Mouse (Mus musculus) heart, postnatal 0 days (tissue): ENCODE measurements around the gene Arl5a. TPM values are rescaled to one million over a fixed set of nuclear protein-coding genes. Genes with fewer than 3 reads are reported as not detected.
A peak's percentile ranks its signal among the peaks of the same experiment; 100 is the strongest.

Experiments
- ATAC-seq: fragments of 200-750 bp; cut with Nextera tagmentation; 2 replicates; pipeline ENCODE4 v1.8.0; 2017; ENCODE audit warnings: low read depth, moderate number of reproducible peaks, moderate library complexity; ENCODE audit not compliant: insufficient read depth
- DNase-seq: peaks from one replicate; pipeline ENCODE4 v3.0.0-alpha.2; 2016; ENCODE audit warnings: low spot score
- H3K27ac ChIP-seq: fragments of 300-500 bp; sonication (generic); 2 replicates; pipeline ENCODE4 v1.5.1; 2014; ENCODE audit warnings: low read depth, mild to moderate bottlenecking
- H3K27me3 ChIP-seq: fragments of 300-500 bp; sonication (generic); 2 replicates; pipeline ENCODE4 v1.6.1; 2014; ENCODE audit warnings: low read length, mixed read lengths; ENCODE audit not compliant: control insufficient read depth, insufficient read depth
- H3K36me3 ChIP-seq: fragments of 300-500 bp; sonication (generic); replicated peaks from 2 replicates; pipeline ENCODE4 v1.6.1; 2014; ENCODE audit warnings: low read length, mixed read lengths; ENCODE audit not compliant: control insufficient read depth, insufficient read depth
- H3K4me1 ChIP-seq: fragments of 300-500 bp; sonication (generic); 2 replicates; pipeline ENCODE4 v1.6.1; 2014; ENCODE audit warnings: antibody characterized with exemption; ENCODE audit not compliant: control insufficient read depth, insufficient read depth
- H3K4me2 ChIP-seq: fragments of 300-500 bp; sonication (generic); 2 replicates; pipeline ENCODE4 v1.6.1; 2014; ENCODE audit warnings: low read depth, mild to moderate bottlenecking, low read length, moderate library complexity
- H3K4me3 ChIP-seq: fragments of 300-500 bp; sonication (generic); 2 replicates; pipeline ENCODE4 v1.5.1; 2014; ENCODE audit warnings: low read depth, low read length
- H3K9ac ChIP-seq: fragments of 300-500 bp; sonication (generic); replicated peaks from 2 replicates; pipeline ENCODE4 v1.6.1; 2014; ENCODE audit warnings: low read depth, low read length, mixed read lengths
- H3K9me3 ChIP-seq: fragments of 300-500 bp; sonication (generic); replicated peaks from 2 replicates; pipeline ENCODE4 v1.6.1; 2016; ENCODE audit warnings: low read length; ENCODE audit not compliant: control insufficient read depth
- CTCF ChIP-seq: IDR thresholded peaks from 2 replicates; pipeline ENCODE4 v1.5.1; 2016; ENCODE audit warnings: antibody characterized with exemption, control low read depth, low read depth
- EP300 ChIP-seq: IDR thresholded peaks from 2 replicates; pipeline ENCODE4 v1.6.1; 2016; ENCODE audit warnings: antibody characterized with exemption, low read depth
- WGBS: fragments of 180-500 bp; shearing (Covaris S2); extraction: QIAGEN DNeasy Blood & Tissue Kit; methylation state at CpG from one replicate; pipeline ENCODE4 v1.1.7; 2014; 5-methylcytosine and 5-hydroxymethylcytosine counted together
- polyA plus RNA-seq: library from polyadenylated mRNA; unstranded; fragments of >200 nt; fragmentation: Nextera tagmentation; extraction: Ambion mirVana; gene quantifications from 2 replicates; pipeline ENCODE4 v1.2.1, GENCODE M21; 2015
- total RNA-seq: library from RNA; depleted of rRNA; stranded (reverse); fragments of >200 nt; gene quantifications from 2 replicates; pipeline ENCODE4 v1.2.3, GENCODE M21; 2014; ENCODE audit warnings: low replicate concordance

Gene Arl5a
- total and polyA plus RNA-seq, 2 experiments from 2014 or later: 26.2 to 57.5 TPM

DNA sequence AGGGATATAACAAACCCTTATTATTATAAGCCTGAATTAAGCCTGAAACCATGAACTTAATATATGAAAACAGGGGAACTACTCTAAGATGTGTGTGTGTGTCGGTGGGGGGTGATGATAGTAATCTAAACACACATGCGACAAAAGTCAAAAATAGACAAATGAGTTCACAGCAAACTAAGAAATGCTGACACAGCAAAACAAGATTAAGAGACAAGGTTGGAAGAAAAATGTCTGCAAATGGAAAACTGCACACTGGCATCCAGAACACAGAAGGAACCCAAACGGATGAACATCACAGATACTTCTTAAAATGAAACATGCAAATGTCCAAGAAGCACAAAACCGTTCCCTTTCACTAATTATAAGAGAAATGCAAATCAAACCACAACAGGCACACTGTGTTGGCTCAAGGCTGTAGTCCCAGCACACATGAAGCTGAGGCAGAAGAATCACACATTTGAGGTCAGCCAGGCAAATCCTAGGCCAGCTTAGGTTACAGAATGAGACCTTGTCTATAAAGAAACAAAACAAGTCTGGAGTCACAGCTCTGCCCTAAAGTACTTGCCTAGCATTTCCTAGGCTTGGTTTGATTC is 15.8 kb upstream of the Arl5a start:
- H3K9ac ChIP-seq: no peak overlapping the region
- ATAC-seq (no peak), DNase-seq (no peak)
- no peaks in the 10 kb centered on the region for H3K9me3 ChIP-seq
- peaks cover 26% of the 10 kb centered on the region for H3K4me1 ChIP-seq
- H3K4me2 ChIP-seq: no peak overlapping the region
- H3K27ac ChIP-seq: no peak overlapping the region
- H3K4me3 ChIP-seq: no peak overlapping the region
- H3K27me3 ChIP-seq: no peaks in the 10 kb centered on the region
- H3K36me3 ChIP-seq: no peaks in the 10 kb centered on the region
- TF ChIP-seq EP300: no peak
- no peak for TF ChIP-seq CTCF
- WGBS: 84% methylated on average over 4 of the region's 4 CpGs

DNA sequence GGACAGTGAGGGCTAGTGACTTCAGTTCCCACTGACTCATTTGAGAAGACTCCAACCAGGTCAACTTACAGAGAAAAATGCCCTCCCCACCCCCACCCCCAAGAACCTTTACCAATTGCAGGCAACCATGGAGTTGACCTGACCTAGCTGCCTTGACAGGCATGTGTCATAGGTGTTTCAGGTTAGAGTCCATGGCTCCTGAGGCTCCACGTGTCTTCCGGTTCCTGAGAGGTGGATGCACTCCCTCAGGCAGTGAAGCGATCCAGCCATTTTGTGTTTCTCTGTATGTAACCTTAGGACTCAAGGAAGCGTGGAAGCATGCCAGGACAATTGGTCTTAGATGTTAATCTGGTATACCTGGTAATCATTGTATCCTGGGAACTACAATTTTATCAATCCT is 13.7 kb upstream of the Arl5a start:
- TF ChIP-seq CTCF (no peak), EP300 (no peak)
- Histone ChIP-seq H3K27ac (peak overlapping the region; percentile 82), H3K4me3 (no peak overlapping the region), H3K4me2 (no peak overlapping the region), H3K27me3 (no peaks in the 10 kb centered on the region), H3K9ac (no peak overlapping the region), H3K4me1 (peaks cover 26% of the 10 kb centered on the region), H3K9me3 (no peaks in the 10 kb centered on the region), H3K36me3 (no peaks in the 10 kb centered on the region)
- 85% methylated on average over 4 of the region's 4 CpGs for WGBS
- ATAC-seq (peak; percentile 15; the same call in 1 of the 2 replicates), DNase-seq (no peak)

DNA sequence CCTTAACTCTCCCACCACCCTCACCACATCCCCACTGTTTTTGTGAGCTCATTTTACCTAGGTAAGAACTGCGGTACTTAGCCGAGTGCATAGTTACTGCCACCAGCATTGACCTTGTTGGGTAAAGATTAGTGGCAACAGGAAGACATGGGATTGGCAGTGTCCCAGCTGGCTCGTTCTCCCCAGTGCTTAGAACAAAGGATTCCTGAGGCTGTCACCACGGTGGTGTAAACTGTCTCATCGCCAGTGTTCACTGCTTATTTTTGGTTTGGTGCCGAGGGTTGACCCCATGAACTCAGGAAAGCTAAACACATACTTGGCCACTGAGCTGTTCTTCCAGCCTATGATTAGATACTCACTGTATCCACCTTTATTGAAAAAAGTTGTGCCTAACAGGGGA is 13.3 kb upstream of the Arl5a start:
- H3K9ac ChIP-seq: no peak overlapping the region
- TF ChIP-seq CTCF (no peak), EP300 (peak; percentile 79)

DNA sequence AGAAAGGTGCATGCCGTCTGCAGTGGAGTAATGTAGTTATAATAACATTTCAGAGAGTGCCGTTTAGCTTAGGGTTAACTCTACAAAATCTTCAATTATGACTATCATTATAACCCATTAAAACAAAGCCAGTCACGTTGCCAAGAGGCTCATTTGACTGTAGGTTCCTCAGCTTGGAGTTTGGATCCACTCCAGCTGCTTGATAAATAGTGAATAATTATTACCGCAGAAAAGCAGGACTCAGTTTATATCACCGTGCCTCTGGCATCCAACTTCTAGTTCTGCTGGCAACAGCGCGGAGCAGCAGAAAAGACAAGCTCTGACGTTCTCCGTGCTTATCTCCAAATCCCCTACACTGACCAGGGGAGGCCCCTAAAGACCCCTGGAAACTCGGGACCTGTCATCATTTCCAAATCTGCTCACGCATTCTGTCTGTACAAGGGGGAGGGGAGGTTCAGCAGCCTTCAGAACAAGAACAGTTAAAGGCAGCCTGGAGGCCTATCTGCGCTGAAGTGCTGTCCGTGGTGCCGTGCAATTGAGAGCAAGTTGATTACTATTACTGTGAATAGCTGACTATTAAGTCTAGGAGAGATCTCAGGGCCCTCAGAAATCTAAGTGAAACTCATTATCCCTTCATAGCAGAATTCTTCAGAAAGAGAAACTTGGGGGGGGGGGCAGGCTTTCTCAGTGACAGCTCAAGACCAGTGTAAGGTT is 11.4 kb upstream of the Arl5a start:
- H3K4me1 ChIP-seq: peaks cover 17% of the 10 kb centered on the region
- no peaks in the 10 kb centered on the region for H3K9me3 ChIP-seq
- TF ChIP-seq EP300 (no peak), CTCF (no peak)
- ATAC-seq (no peak), DNase-seq (peak; percentile 48)
- H3K27me3 ChIP-seq: no peaks in the 10 kb centered on the region
- peak overlapping the region; percentile 47 for H3K4me2 ChIP-seq
- H3K36me3 ChIP-seq: no peaks in the 10 kb centered on the region
- H3K4me3 ChIP-seq: peak overlapping the region; percentile 18
- H3K27ac ChIP-seq: peak overlapping the region; percentile 22; the same call in 1 of the 2 replicates
- 23% methylated on average over 14 of the region's 14 CpGs for WGBS
- H3K9ac ChIP-seq: no peak overlapping the region

More for the DNA sequence above, 13.3 kb upstream of the Arl5a start:
- Histone ChIP-seq H3K36me3 (no peaks in the 10 kb centered on the region), H3K4me2 (no peak overlapping the region), H3K27ac (peak overlapping the region; percentile 82), H3K9me3 (no peaks in the 10 kb centered on the region), H3K4me3 (no peak overlapping the region), H3K4me1 (peaks cover 26% of the 10 kb centered on the region), H3K27me3 (no peaks in the 10 kb centered on the region)
- DNase-seq (peak; percentile 92), ATAC-seq (peak; percentile 94)
- 5% methylated on average over 6 of the region's 6 CpGs for WGBS

DNA sequence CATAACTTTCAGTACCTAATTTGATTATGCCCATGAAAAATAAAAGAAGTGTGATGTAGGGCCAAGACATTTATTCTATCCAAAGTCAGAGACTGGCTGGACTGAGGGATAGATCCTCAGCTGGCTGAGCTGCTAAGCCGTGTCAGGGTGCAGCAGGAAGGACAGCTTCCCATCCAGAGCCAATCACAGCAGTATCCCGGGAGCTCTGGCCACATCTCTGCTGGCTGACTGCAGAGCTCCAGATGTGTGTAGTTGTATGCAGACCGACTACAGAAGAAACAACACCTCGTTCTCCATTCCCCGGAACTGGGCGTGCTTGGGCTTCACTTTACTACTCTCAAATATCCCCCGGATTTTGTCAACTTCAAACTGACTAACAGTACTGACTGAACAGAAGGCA is 8.7 kb upstream of the Arl5a start:
- no peak for ATAC-seq

More for the DNA sequence above, 8.7 kb upstream of the Arl5a start:
- Histone ChIP-seq H3K4me3 (no peak overlapping the region), H3K4me2 (no peak overlapping the region), H3K9ac (no peak overlapping the region), H3K36me3 (no peaks in the 10 kb centered on the region), H3K27ac (no peak overlapping the region), H3K9me3 (no peaks in the 10 kb centered on the region), H3K4me1 (peaks cover 11% of the 10 kb centered on the region), H3K27me3 (no peaks in the 10 kb centered on the region)
- no peak for DNase-seq
- 52% methylated on average over 7 of the region's 7 CpGs for WGBS
- no peak for TF ChIP-seq CTCF
- TF ChIP-seq EP300: no peak
